Mouse (Mus musculus) hindbrain, embryonic 16.5 days (tissue): Measurements from ENCODE around the gene Rnh1. TPM values are rescaled to one million over a fixed set of nuclear protein-coding genes. Genes with fewer than 3 reads are reported as not detected.

Source experiments
- ATAC-seq: fragments of 200-750 bp; cut with Nextera tagmentation; 2 replicates; pipeline ENCODE4 v1.8.0; 2017; ENCODE audit warnings: moderate TSS enrichment, moderate library complexity
- H3K27ac ChIP-seq: fragments of 300-500 bp; sonication (generic); 2 replicates; pipeline ENCODE4 v1.5.1; 2014; ENCODE audit warnings: low read depth, mild to moderate bottlenecking, control low read depth, low read length, moderate library complexity
- H3K27me3 ChIP-seq: fragments of 300-500 bp; sonication (generic); replicated peaks from 2 replicates; pipeline ENCODE4 v1.6.1; 2014; ENCODE audit warnings: low read length; ENCODE audit not compliant: control insufficient read depth, insufficient read depth
- H3K36me3 ChIP-seq: fragments of 300-500 bp; sonication (generic); 2 replicates; pipeline ENCODE4 v1.6.1; 2014; ENCODE audit warnings: mild to moderate bottlenecking, low read length, moderate library complexity, mixed read lengths; ENCODE audit not compliant: control insufficient read depth, insufficient read depth
- H3K4me1 ChIP-seq: fragments of 300-500 bp; sonication (generic); 2 replicates; pipeline ENCODE4 v1.6.1; 2014; ENCODE audit warnings: low read depth, low read length; ENCODE audit not compliant: control insufficient read depth, insufficient read depth
- H3K4me2 ChIP-seq: fragments of 300-500 bp; sonication (generic); 2 replicates; pipeline ENCODE4 v1.6.1; 2014; ENCODE audit warnings: mild to moderate bottlenecking, low read length, control low read depth, moderate library complexity
- H3K4me3 ChIP-seq: fragments of 300-500 bp; sonication (generic); 2 replicates; pipeline ENCODE4 v1.5.1; 2014; ENCODE audit warnings: mild to moderate bottlenecking, low read length, control low read depth, moderate library complexity
- H3K9ac ChIP-seq: fragments of 300-500 bp; sonication (generic); 2 replicates; pipeline ENCODE4 v1.6.1; 2014; ENCODE audit warnings: low read depth, mild to moderate bottlenecking, control low read depth, low read length, moderate library complexity
- H3K9me3 ChIP-seq: fragments of 300-500 bp; sonication (generic); 2 replicates; pipeline ENCODE4 v1.6.1; 2014; ENCODE audit warnings: mild to moderate bottlenecking, low read length, moderate library complexity; ENCODE audit not compliant: control insufficient read depth
- WGBS: fragments of 180-500 bp; shearing (Covaris S2); extraction: QIAGEN DNeasy Blood & Tissue Kit; methylation state at CpG from one replicate; pipeline ENCODE4 v1.1.7; 2014; 5-methylcytosine and 5-hydroxymethylcytosine counted together
- polyA plus RNA-seq: library from polyadenylated mRNA; unstranded; fragments of >200 nt; fragmentation: Nextera tagmentation; extraction: Ambion mirVana; gene quantifications from 2 replicates; pipeline ENCODE4 v1.2.1, GENCODE M21; 2015

Rnh1 gene
- polyA plus RNA-seq, 1 experiment from 2014 or later: 54.1 TPM

DNA sequence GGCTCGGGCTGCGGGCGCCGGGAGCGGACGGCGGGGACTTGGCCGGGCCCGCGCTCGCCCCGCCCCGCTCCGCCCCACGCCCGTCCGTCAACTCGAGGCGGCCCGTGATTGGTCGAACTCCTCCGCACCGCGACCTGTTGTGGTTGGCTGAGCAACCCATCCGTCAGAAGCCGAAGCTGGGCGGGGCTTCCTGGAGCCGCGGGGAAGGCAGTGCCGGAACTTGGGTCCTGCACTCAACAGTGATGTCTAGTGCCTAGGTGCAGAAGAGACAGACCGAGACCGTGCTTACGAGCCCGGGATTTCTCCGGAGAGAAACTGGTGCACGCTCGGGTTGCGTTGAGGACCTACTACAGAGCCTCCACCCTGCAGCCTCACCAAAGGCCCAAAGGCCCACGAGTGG is 21.3 kb upstream of the Rnh1 start, which contains the start of the genes Hras and Lrrc56:
Gene Hras, minus strand, starts transcription at position 58 of the 400 bp plus-strand sequence.
Gene Lrrc56, plus strand, starts transcription at position 210 of the 400 bp plus-strand sequence.
- H3K9me3 ChIP-seq: no peaks in the 10 kb centered on the region
- peaks cover 19% of the 10 kb centered on the region for H3K4me1 ChIP-seq
- H3K36me3 ChIP-seq: peaks cover 26% of the 10 kb centered on the region
- H3K27ac ChIP-seq: peak within 1 kb of the TSS; percentile 87
- peak within 1 kb of the TSS; percentile 69 for H3K4me3 ChIP-seq
- WGBS: under 1% methylated on average over 36 of the region's 39 CpGs
- peak; percentile 95 for ATAC-seq
- H3K27me3 ChIP-seq: no peaks in the 10 kb centered on the region
- peak within 1 kb of the TSS; percentile 98 for H3K9ac ChIP-seq
- peak within 1 kb of the TSS; percentile 99 for H3K4me2 ChIP-seq

DNA sequence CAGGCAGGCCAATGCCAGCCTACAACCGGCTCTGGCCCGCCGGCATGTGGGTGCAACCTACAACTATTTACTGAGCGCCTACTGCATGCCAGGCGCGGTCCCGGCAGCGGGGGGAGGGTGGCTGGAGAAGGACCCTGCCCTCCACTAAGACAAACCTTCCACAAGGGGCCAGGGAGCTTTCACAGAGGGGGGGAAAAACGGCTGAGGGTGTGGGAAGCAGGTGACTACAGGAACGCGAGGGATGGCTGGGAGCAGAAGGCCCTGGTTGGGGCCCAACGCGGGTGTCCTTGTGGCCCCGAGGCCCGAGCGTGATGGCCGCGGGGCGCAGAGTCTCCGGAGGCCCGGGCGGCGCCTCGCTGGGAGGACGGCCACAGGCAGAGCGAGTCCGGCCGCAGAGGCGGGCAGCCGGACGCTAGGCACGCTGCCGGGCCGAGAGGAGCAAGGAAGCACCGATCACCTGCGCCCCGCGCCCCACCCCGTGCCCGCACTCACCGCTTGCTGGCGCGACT is 20.7 kb upstream of the Rnh1 start:
- WGBS: 0% methylated on average over 26 of the region's 43 CpGs
- peak overlapping the region; percentile 69 for H3K4me3 ChIP-seq
- H3K9ac ChIP-seq: peak overlapping the region; percentile 98
- peaks cover 26% of the 10 kb centered on the region for H3K36me3 ChIP-seq
- no peaks in the 10 kb centered on the region for H3K27me3 ChIP-seq
- H3K4me2 ChIP-seq: peak overlapping the region; percentile 99
- ATAC-seq: peak; percentile 59
- H3K4me1 ChIP-seq: peaks cover 19% of the 10 kb centered on the region
- H3K27ac ChIP-seq: peak overlapping the region; percentile 87
- H3K9me3 ChIP-seq: no peaks in the 10 kb centered on the region

DNA sequence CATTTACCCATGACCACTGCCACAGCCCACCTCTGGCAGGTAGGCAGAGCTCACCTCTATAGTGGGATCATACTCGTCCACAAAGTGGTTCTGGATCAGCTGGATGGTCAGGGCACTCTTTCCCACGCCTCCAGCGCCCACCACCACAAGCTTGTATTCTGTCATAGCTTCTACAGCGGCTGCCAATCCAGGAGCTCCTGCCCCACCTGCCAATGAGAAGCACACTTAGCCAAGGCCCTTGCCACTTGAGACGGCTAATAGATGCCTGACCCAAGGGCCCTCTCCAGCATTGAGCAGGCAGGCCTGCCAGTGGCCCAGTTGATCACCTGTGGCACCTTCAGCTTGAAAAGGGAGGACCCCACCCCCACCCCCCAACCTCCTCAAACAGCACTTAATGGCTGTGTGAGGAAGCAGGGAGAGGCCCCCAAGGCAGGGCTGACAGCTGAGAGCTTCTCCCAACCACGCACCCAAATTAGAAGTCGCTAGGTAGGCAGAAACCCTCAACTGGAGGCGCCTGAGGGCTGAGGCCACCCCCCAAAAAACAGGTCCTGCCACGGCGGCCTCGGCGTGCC is 20.2 kb upstream of the Rnh1 start:
- peaks cover 19% of the 10 kb centered on the region for H3K4me1 ChIP-seq
- peak overlapping the region; percentile 69 for H3K4me3 ChIP-seq
- peak overlapping the region; percentile 87; the same call in 1 of the 2 replicates for H3K27ac ChIP-seq
- no peaks in the 10 kb centered on the region for H3K27me3 ChIP-seq
- H3K9me3 ChIP-seq: no peaks in the 10 kb centered on the region
- peak overlapping the region; percentile 98 for H3K9ac ChIP-seq
- 30% methylated on average over 12 of the region's 12 CpGs for WGBS
- peaks cover 26% of the 10 kb centered on the region for H3K36me3 ChIP-seq
- no peak for ATAC-seq
- H3K4me2 ChIP-seq: peak overlapping the region; percentile 99

DNA sequence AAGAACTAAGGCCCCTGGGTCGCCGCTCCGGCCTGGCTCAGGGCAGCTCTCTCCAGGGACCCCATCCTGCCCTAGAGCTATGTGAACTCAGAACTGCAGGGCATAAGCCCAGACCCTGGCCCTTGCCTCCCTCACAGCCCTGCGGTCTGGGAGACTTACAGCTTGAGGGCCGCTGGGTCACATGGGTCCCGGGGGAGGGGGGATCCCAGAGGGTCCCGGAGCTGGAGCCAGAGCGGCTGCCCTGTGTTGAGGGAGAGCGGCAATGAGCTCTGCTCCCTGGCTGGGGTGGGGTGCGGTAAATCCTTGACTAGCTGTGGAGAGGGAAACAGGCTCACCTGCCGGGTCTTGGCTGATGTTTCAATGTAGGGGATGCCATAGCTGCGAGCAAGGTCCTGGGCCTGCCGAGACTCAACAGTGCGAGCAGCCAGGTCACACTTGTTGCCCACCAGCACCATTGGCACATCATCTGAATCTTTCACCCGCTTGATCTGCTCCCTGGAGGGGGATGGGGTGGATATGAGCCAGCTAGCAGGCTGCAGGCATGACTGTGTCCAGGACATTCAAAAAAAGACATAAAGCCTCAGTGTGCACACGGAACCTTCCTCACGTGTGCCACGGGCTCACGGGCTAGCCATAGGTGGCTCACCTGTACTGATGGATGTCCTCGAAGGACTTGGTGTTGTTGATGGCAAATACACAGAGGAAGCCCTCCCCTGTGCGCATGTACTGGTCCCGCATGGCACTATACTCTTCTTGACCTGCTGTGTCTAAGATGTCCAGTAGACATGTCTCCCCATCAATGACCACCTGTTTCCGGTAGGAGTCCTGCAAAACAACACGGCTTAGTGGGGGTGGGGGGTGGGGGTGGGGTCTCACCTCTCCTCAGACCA is 19.4 kb upstream of the Rnh1 start:
- ATAC-seq: no peak
- Histone ChIP-seq H3K4me2 (peak overlapping the region; percentile 99), H3K4me3 (no peak overlapping the region; the same call in 1 of the 2 replicates), H3K27ac (no peak overlapping the region), H3K36me3 (peaks cover 26% of the 10 kb centered on the region), H3K27me3 (no peaks in the 10 kb centered on the region), H3K9ac (no peak overlapping the region), H3K9me3 (no peaks in the 10 kb centered on the region), H3K4me1 (peaks cover 19% of the 10 kb centered on the region)
- 88% methylated on average over 24 of the region's 24 CpGs for WGBS

DNA sequence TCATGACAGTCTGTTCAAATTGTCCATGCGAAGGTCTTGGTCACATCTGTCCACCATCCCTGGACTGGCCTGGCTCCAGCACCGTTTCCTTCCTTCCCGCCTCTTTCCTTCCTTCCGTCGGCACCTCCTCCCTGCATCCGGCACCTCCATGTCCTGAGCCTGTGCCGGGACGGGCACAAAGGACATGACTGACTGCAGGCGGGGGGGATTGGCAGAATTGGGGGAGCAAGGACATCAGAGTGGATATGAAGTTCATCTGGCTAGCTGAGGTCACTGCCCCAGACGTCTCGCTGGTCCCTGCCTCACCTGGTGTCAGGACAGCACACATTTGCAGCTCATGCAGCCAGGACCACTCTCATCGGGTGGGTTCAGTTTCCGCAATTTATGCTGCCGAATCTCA is 18.4 kb upstream of the Rnh1 start:
- Histone ChIP-seq H3K9me3 (no peaks in the 10 kb centered on the region), H3K4me1 (peaks cover 19% of the 10 kb centered on the region), H3K4me3 (no peak overlapping the region), H3K27me3 (no peaks in the 10 kb centered on the region), H3K4me2 (no peak overlapping the region), H3K9ac (no peak overlapping the region), H3K36me3 (peaks cover 26% of the 10 kb centered on the region), H3K27ac (no peak overlapping the region)
- ATAC-seq: no peak
- 91% methylated on average over 14 of the region's 14 CpGs for WGBS

DNA sequence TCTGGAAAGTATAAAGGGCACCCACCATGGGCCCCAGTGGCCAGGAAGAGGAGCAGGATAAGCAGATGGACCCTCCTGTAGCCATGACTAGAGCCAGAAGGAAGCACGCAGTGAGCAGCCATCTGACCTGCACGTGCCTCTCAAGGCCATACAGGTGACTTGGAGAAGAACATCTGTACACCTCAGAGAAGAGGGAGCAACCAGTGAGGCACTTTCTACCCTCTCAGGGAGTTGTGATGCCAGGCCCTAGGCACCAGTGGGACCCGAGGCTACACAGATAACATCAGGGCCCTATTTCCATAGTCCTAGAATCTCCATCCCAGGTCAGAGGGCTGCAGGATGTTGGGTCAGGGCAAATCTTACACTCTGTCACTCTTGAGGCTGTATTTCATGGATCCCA is 17.6 kb upstream of the Rnh1 start:
- Histone ChIP-seq H3K9me3 (no peaks in the 10 kb centered on the region), H3K4me3 (no peak overlapping the region), H3K4me2 (no peak overlapping the region), H3K27me3 (no peaks in the 10 kb centered on the region), H3K4me1 (peaks cover 16% of the 10 kb centered on the region), H3K36me3 (peaks cover 26% of the 10 kb centered on the region), H3K9ac (no peak overlapping the region), H3K27ac (no peak overlapping the region)
- 100% methylated on average over 3 of the region's 3 CpGs for WGBS
- no peak for ATAC-seq

DNA sequence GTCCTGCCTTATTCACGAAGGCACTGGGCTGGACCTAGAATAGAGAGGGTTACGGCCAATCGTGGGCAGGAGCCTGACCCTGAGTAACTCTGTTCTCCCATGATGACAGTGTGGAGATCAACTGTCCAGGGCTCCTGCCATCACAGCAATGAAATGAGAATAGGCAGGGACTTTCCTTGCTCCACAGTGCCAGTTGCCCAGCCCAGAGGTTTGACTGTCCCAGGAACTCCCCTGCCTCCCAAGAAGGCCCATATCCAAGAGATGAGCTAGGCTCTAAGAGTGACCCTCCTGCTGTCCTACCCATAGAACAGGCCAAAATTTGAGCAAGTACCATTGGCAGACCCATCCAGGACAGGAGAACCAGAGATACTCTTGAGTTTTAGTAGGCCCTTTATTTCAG is 16.1 kb upstream of the Rnh1 start:
- H3K36me3 ChIP-seq: peaks cover 26% of the 10 kb centered on the region
- H3K27ac ChIP-seq: no peak overlapping the region
- no peaks in the 10 kb centered on the region for H3K9me3 ChIP-seq
- H3K4me3 ChIP-seq: no peak overlapping the region
- no peak for ATAC-seq
- peaks cover 11% of the 10 kb centered on the region for H3K4me1 ChIP-seq
- H3K4me2 ChIP-seq: no peak overlapping the region
- H3K9ac ChIP-seq: no peak overlapping the region
- H3K27me3 ChIP-seq: no peaks in the 10 kb centered on the region
- WGBS: 95% methylated on average over 3 of the region's 3 CpGs

DNA sequence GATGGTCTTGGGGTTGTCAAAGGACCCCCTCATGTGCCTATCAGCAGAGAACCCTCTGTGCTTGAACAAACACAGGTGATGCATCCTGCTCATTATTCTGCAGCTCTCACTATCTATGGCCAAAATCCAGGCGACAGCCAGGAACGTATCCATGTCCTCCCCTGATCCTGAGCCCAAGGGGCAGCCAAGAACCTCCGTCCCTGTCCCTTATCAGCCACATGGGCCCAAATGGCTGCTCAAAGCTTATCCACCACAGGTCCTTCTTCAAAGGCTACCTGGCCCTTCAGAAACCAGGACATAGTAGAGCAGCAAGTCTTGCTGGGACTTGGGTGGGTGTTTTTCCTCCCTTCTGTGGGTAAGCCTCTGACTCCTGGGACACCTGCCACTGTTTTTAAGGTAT is 15.5 kb upstream of the Rnh1 start:
- Histone ChIP-seq H3K4me1 (peaks cover 11% of the 10 kb centered on the region), H3K36me3 (peaks cover 26% of the 10 kb centered on the region), H3K9ac (no peak overlapping the region), H3K4me3 (no peak overlapping the region), H3K27me3 (no peaks in the 10 kb centered on the region), H3K9me3 (no peaks in the 10 kb centered on the region), H3K4me2 (no peak overlapping the region), H3K27ac (no peak overlapping the region)
- 88% methylated on average over 3 of the region's 3 CpGs for WGBS
- ATAC-seq: no peak

DNA sequence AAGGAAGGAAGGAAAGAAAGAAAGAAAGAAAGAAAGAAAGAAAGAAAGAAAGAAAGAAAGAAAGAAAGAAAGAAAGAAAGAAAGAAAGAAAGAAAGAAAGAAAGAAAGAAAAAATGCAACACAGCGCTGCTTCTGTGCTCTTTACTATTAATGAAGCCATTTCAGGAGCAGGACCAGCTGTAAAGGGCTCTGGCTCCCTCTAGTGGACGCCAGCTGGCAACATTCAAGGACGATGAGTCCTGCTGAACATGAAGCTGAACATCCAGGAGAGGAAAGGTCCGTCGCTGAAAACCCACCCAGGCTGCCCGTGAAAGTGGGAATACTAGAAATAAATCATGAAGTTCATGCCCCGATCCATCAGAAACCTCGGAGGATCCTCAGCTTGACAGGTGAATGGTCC is 3.5 kb upstream of the Rnh1 start:
- Histone ChIP-seq H3K9me3 (no peaks in the 10 kb centered on the region), H3K4me3 (no peak overlapping the region), H3K4me2 (no peak overlapping the region), H3K27ac (no peak overlapping the region), H3K27me3 (no peaks in the 10 kb centered on the region), H3K36me3 (no peaks in the 10 kb centered on the region), H3K4me1 (peaks cover 5% of the 10 kb centered on the region), H3K9ac (0 out of 2 replicates have a peak overlapping the region, but pooled peaks have one; percentile 6)
- WGBS: 2% methylated on average over 8 of the region's 8 CpGs
- no peak for ATAC-seq
